In genomic region chr13:37091620-37092019, GRCm38 (mm10) we compare ENCODE assay signal across 21 mouse cellular contexts. TPM values are rescaled to one million over a fixed set of nuclear protein-coding genes. Genes with fewer than 3 reads are reported as not detected.
DNase-seq lines count a peak whose midpoint lies in the region; ATAC-seq lines count a peak whose summit lies in the region.
"Had no signal": no experiment of that assay in that cellular context is flagged by ENCODE, and none has a peak within 500 bp of the region (broad histone marks: within the 10 kb centered on the region; RNA-seq: fewer than 3 reads in every experiment).

No protein-coding gene starts in this region.

- no peaks in the 10 kb centered on the region for H3K9me3 ChIP-seq in intestine, embryonic 15.5 days
- H3K9me3 ChIP-seq: embryonic facial prominence, embryonic 10.5 days; embryonic facial prominence, embryonic 12.5 days; forebrain, embryonic 13.5 days; forebrain, embryonic 15.5 days had no signal

- 93% methylated on average over 1 of the region's 1 CpGs for WGBS in intestine, embryonic 15.5 days

- H3K36me3 ChIP-seq in intestine, embryonic 15.5 days: no peaks in the 10 kb centered on the region
- H3K36me3 ChIP-seq: embryonic facial prominence, embryonic 10.5 days; embryonic facial prominence, embryonic 12.5 days; forebrain, embryonic 15.5 days had no signal

- no peaks in the 10 kb centered on the region for H3K4me1 ChIP-seq in intestine, embryonic 15.5 days (replicated peaks)
- H3K4me1 ChIP-seq: embryonic facial prominence, embryonic 10.5 days; embryonic facial prominence, embryonic 12.5 days; forebrain, embryonic 13.5 days; forebrain, embryonic 15.5 days had no signal

- no peak for DNase-seq in kidney, postnatal 14 days
- DNase-seq: adrenal gland, adult 2 months; adrenal gland, postnatal 10 days; adrenal gland, postnatal 25 days; cerebellum, adult 11 months; cerebellum, adult 18-20 months; cerebellum, adult 8-10 months; cerebellum, adult 9-11 months; cerebellum, postnatal 14 days; cerebellum, postnatal 36 days; forebrain, postnatal 0 days had no signal

- H3K27ac ChIP-seq in intestine, embryonic 15.5 days: no peak overlapping the region
- H3K27ac ChIP-seq: embryonic facial prominence, embryonic 10.5 days; embryonic facial prominence, embryonic 12.5 days; forebrain, embryonic 13.5 days; forebrain, embryonic 15.5 days had no signal

- peak; percentile 68 for ATAC-seq in common myeloid progenitor, adult 5-6 weeks (replicated peaks; ENCODE audit: low read depth, poor library complexity, severe bottlenecking)
- peak; percentile 88 for ATAC-seq in granulocyte monocyte progenitor cell, adult 5-6 weeks (replicated peaks; ENCODE audit: poor library complexity, severe bottlenecking)
- peak; percentile 48 for ATAC-seq in megakaryocyte progenitor cell, adult 5-6 weeks (replicated peaks; ENCODE audit: poor library complexity)
- no peak for ATAC-seq in intestine, embryonic 15.5 days
- ATAC-seq: forebrain, embryonic 13.5 days; forebrain, embryonic 15.5 days; forebrain, postnatal 0 days had no signal

- no peak overlapping the region for H3K4me3 ChIP-seq in intestine, embryonic 15.5 days (replicated peaks)
- H3K4me3 ChIP-seq: embryonic facial prominence, embryonic 10.5 days; embryonic facial prominence, embryonic 12.5 days; forebrain, embryonic 13.5 days; forebrain, embryonic 15.5 days had no signal

- H3K27me3 ChIP-seq in intestine, embryonic 15.5 days (replicated peaks): no peaks in the 10 kb centered on the region
- H3K27me3 ChIP-seq: embryonic facial prominence, embryonic 12.5 days; forebrain, embryonic 13.5 days; forebrain, embryonic 15.5 days had no signal

- H3K9ac ChIP-seq in intestine, embryonic 15.5 days: no peak overlapping the region
- H3K9ac ChIP-seq: embryonic facial prominence, embryonic 12.5 days; forebrain, embryonic 13.5 days; forebrain, embryonic 15.5 days; forebrain, postnatal 0 days had no signal

- H3K4me2 ChIP-seq in intestine, embryonic 15.5 days (replicated peaks): no peak overlapping the region
- H3K4me2 ChIP-seq: embryonic facial prominence, embryonic 12.5 days; forebrain, embryonic 13.5 days; forebrain, embryonic 15.5 days had no signal

RNA-seq across cellular contexts. Expression of gene F13a1, which starts 41.6 kb away (rescaled TPM):
- total RNA-seq in common myeloid progenitor, adult 5-6 weeks (2017): 107 and 112 TPM in 2 replicates
- total RNA-seq in granulocyte monocyte progenitor cell, adult 5-6 weeks (2014; fragmentation: Nextera tagmentation): 334 and 375 TPM in 2 replicates
- total RNA-seq in granulocyte monocyte progenitor cell, adult 5-6 weeks (2017): 472 and 502 TPM in 2 replicates
- 211 and 262 TPM in 2 replicates for total RNA-seq in megakaryocyte progenitor cell, adult 5-6 weeks (2015)
- total RNA-seq in megakaryocyte progenitor cell, adult 5-6 weeks (2017): 337 and 409 TPM in 2 replicates
- 15.6 and 17.5 TPM in 2 replicates for polyA plus RNA-seq in intestine, embryonic 15.5 days (2015; fragmentation: Nextera tagmentation; extraction: Ambion mirVana)
- total RNA-seq: ES-E14, MEL had no signal
